Comparison of ENCODE assay signal across 12 mouse cellular contexts in the genomic region with DNA sequence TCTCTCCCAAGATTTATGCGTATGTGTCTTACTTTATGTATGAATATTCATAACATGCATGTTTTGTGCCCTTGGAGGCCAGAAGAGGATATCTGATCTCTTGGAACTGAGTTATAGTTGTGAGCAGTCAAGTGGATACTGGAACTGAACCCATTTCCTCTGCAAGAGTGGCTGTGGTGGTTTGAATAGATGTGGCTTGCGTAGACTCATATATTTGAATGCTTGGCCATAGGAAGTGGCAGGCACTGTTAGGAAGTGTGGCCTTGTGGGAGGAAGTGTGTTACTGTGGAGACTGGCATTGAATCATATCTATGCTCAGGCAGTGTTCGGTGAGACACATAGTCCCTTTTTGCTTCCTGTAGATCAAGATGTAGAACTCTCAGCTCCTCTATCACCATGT. TPM values are rescaled to one million over a fixed set of nuclear protein-coding genes. Genes with fewer than 3 reads are reported as not detected.
DNase-seq lines count a peak whose midpoint lies in the region; ATAC-seq and TF ChIP-seq lines count a peak whose summit lies in the region.
"Had no signal": no experiment of that assay in that cellular context is flagged by ENCODE, and none has a peak within 500 bp of the region (broad histone marks: within the 10 kb centered on the region; RNA-seq: fewer than 3 reads in every experiment).

No protein-coding gene starts in this region.

- DNase-seq in gastrocnemius, adult 2 months, result no peak
- no peak for DNase-seq in gastrocnemius, adult 18-20 months (ENCODE audit: low spot score)
- DNase-seq in thymus, postnatal 0 days (ENCODE audit: low spot score), result peak; percentile 50
- DNase-seq in thymus, adult 18-20 months, result no peak
- peak; percentile 3 to 15 for DNase-seq in thymus, postnatal 36 days
- DNase-seq in urinary bladder, postnatal 14 days (ENCODE audit: low spot score), result no peak
- DNase-seq in heart, postnatal 14 days, result no peak
- DNase-seq: kidney, postnatal 10 days had no signal

- no peaks in the 10 kb centered on the region for H3K9me3 ChIP-seq in liver, embryonic 15.5 days (replicated peaks)
- H3K9me3 ChIP-seq: forebrain, embryonic 10.5 days; hindbrain, embryonic 12.5 days; neural tube, embryonic 12.5 days had no signal

- no peaks in the 10 kb centered on the region for H3K27me3 ChIP-seq in liver, embryonic 15.5 days
- H3K27me3 ChIP-seq: hindbrain, embryonic 12.5 days; neural tube, embryonic 12.5 days had no signal

- no peak overlapping the region for H3K9ac ChIP-seq in liver, embryonic 15.5 days
- H3K9ac ChIP-seq: hindbrain, embryonic 12.5 days; neural tube, embryonic 12.5 days had no signal

- H3K4me2 ChIP-seq in liver, embryonic 15.5 days, result no peak overlapping the region
- H3K4me2 ChIP-seq: hindbrain, embryonic 12.5 days; neural tube, embryonic 12.5 days had no signal

- no peak for TF ChIP-seq CTCF in gastrocnemius, adult 2 months (IDR thresholded peaks at IDR 0.05)

- 53% methylated on average over 3 of the region's 3 CpGs for WGBS in liver, embryonic 15.5 days (ENCODE audit: insufficient replicate concordance)

- peak overlapping the region; percentile 24; the same call in 1 of the 2 replicates for H3K27ac ChIP-seq in gastrocnemius, adult 2 months
- H3K27ac ChIP-seq in liver, embryonic 15.5 days (replicated peaks), result peak overlapping the region; percentile 64; the same call in 1 of the 2 replicates
- H3K27ac ChIP-seq: forebrain, embryonic 10.5 days; hindbrain, embryonic 12.5 days; neural tube, embryonic 12.5 days had no signal

- H3K4me3 ChIP-seq in gastrocnemius, adult 2 months, result no peak overlapping the region
- no peak overlapping the region for H3K4me3 ChIP-seq in liver, embryonic 15.5 days (replicated peaks)
- H3K4me3 ChIP-seq: forebrain, embryonic 10.5 days; hindbrain, embryonic 12.5 days; neural tube, embryonic 12.5 days had no signal

- intact Hi-C loops in gastrocnemius, adult 2 months (cut with DNase I), result no loop called here
- intact Hi-C loops in heart, postnatal 14 days (cut with DNase I), result no loop called here

- H3K4me1 ChIP-seq in liver, embryonic 15.5 days (replicated peaks), result peaks cover 61% of the 10 kb centered on the region
- H3K4me1 ChIP-seq: forebrain, embryonic 10.5 days; hindbrain, embryonic 12.5 days; neural tube, embryonic 12.5 days had no signal

- H3K36me3 ChIP-seq in liver, embryonic 15.5 days (replicated peaks), result no peaks in the 10 kb centered on the region
- H3K36me3 ChIP-seq: neural tube, embryonic 12.5 days had no signal

- no peak for ATAC-seq in liver, embryonic 15.5 days (ENCODE audit: insufficient read depth)

RNA-seq across cellular contexts. Expression of a gene that starts 6.6 kb away (rescaled TPM):
- total RNA-seq in gastrocnemius, adult 2 months (2021), result 10 to 100 TPM; 30.0 to 34.1 TPM
- total RNA-seq in gastrocnemius, adult 18-20 months (2021), result 10 to 100 TPM; 29.1 to 33.1 TPM
- 62.2 and 72.9 TPM in 2 replicates for polyA plus RNA-seq in thymus, postnatal 0 days (2015; fragmentation: Nextera tagmentation; extraction: Ambion mirVana)
- 29.1 and 31.0 TPM in 2 replicates for polyA plus RNA-seq in liver, embryonic 15.5 days (2015; fragmentation: Nextera tagmentation; extraction: Ambion mirVana)
- total RNA-seq in heart, postnatal 14 days (2021), result 10 to 100 TPM; 24.6 to 28.6 TPM

RNA-seq across cellular contexts. Expression of a gene that starts 20.5 kb away (rescaled TPM):
- 10 to 100 TPM; 16.6 to 16.8 TPM for total RNA-seq in gastrocnemius, adult 2 months (2021)
- 10 to 100 TPM; 11.1 to 15.9 TPM for total RNA-seq in gastrocnemius, adult 18-20 months (2021)
- 8.5 and 11.0 TPM in 2 replicates for polyA plus RNA-seq in thymus, postnatal 0 days (2015; fragmentation: Nextera tagmentation; extraction: Ambion mirVana)
- polyA plus RNA-seq in liver, embryonic 15.5 days (2015; fragmentation: Nextera tagmentation; extraction: Ambion mirVana), result 37.8 and 52.1 TPM in 2 replicates
- 10 to 100 TPM; 38.6 to 43.2 TPM for total RNA-seq in heart, postnatal 14 days (2021)

RNA-seq across cellular contexts. Expression of a gene that starts 25.0 kb away (rescaled TPM):
- 10 to 100 TPM in 1 of 2 experiments, 1 to 10 TPM in 1; 8.8 to 10.9 TPM for total RNA-seq in gastrocnemius, adult 2 months (2021)
- total RNA-seq in gastrocnemius, adult 18-20 months (2021), result 1 to 10 TPM; 7.5 to 8.8 TPM
- 15.1 and 16.4 TPM in 2 replicates for polyA plus RNA-seq in thymus, postnatal 0 days (2015; fragmentation: Nextera tagmentation; extraction: Ambion mirVana)
- polyA plus RNA-seq in liver, embryonic 15.5 days (2015; fragmentation: Nextera tagmentation; extraction: Ambion mirVana), result 3.7 and 4.6 TPM in 2 replicates
- 1 to 10 TPM; 8.7 to 9.2 TPM for total RNA-seq in heart, postnatal 14 days (2021)

RNA-seq across cellular contexts. Expression of a gene that starts 39.5 kb away (rescaled TPM):
- 10 to 100 TPM; 35.1 to 36.9 TPM for total RNA-seq in gastrocnemius, adult 2 months (2021)
- 10 to 100 TPM; 37.1 to 42.2 TPM for total RNA-seq in gastrocnemius, adult 18-20 months (2021)
- polyA plus RNA-seq in thymus, postnatal 0 days (2015; fragmentation: Nextera tagmentation; extraction: Ambion mirVana), result 154 and 155 TPM in 2 replicates
- polyA plus RNA-seq in liver, embryonic 15.5 days (2015; fragmentation: Nextera tagmentation; extraction: Ambion mirVana), result 71.8 and 82.7 TPM in 2 replicates
- 10 to 100 TPM; 49.2 to 51.2 TPM for total RNA-seq in heart, postnatal 14 days (2021)

RNA-seq across cellular contexts. Expression of a gene that starts 39.9 kb away (rescaled TPM):
- total RNA-seq in gastrocnemius, adult 2 months (2021), result 1 to 10 TPM; 2.7 to 3.3 TPM
- 1 to 10 TPM; 1.9 to 2.8 TPM for total RNA-seq in gastrocnemius, adult 18-20 months (2021)
- polyA plus RNA-seq in thymus, postnatal 0 days (2015; fragmentation: Nextera tagmentation; extraction: Ambion mirVana), result 6.0 and 7.6 TPM in 2 replicates
- 3.0 TPM in 2 replicates for polyA plus RNA-seq in liver, embryonic 15.5 days (2015; fragmentation: Nextera tagmentation; extraction: Ambion mirVana)
- 1 to 10 TPM; 5.7 to 7.7 TPM for total RNA-seq in heart, postnatal 14 days (2021)

Comparison
In these comparisons a context has a peak if more than half of its experiments do, and no peak if none do; other contexts are left out.
1. DNase-seq: peak in thymus, postnatal 0 days (single experiment) and thymus, postnatal 36 days (2 of 2); none in gastrocnemius, adult 2 months (single experiment), gastrocnemius, adult 18-20 months (single experiment), thymus, adult 18-20 months (0 of 2), urinary bladder, postnatal 14 days (single experiment) and heart, postnatal 14 days (0 of 2).